In genomic region chr17:29053841-29054240, GRCm38 (mm10) we compare ENCODE assay signal across 9 mouse cellular contexts. TPM values are rescaled to one million over a fixed set of nuclear protein-coding genes. Genes with fewer than 3 reads are reported as not detected.
DNase-seq lines count a peak whose midpoint lies in the region; ATAC-seq and TF ChIP-seq lines count a peak whose summit lies in the region.
"Had no signal": no experiment of that assay in that cellular context is flagged by ENCODE, and none has a peak within 500 bp of the region (broad histone marks: within the 10 kb centered on the region; RNA-seq: fewer than 3 reads in every experiment).

No protein-coding gene starts in this region.

- no peak for DNase-seq in intestine, embryonic 14.5 days (ENCODE audit: low spot score)
- peak; percentile 77 for DNase-seq in gastrocnemius, postnatal 25 days
- DNase-seq in kidney, postnatal 0 days (ENCODE audit: low spot score): peak; percentile 73
- DNase-seq in ovary, postnatal 36 days (ENCODE audit: low spot score): peak; percentile 50
- DNase-seq in Muller cell, postnatal 12 days (ENCODE audit: inconsistent ontology term): no peak
- no peak for DNase-seq in layer of hippocampus, postnatal 10 days (ENCODE audit: low spot score in 2 of 2)
- DNase-seq in cerebellum, adult 11 months: no peak

- no peak for TF ChIP-seq CTCF in intestine, postnatal 0 days (IDR thresholded peaks at IDR 0.05; ENCODE audit: low read depth)
- TF ChIP-seq CTCF in kidney, postnatal 0 days (IDR thresholded peaks at IDR 0.05; ENCODE audit: low read depth): no peak

- H3K27me3 ChIP-seq in intestine, embryonic 14.5 days (replicated peaks; ENCODE audit: control insufficient read depth, insufficient read depth, low read length): no peaks in the 10 kb centered on the region
- no peaks in the 10 kb centered on the region for H3K27me3 ChIP-seq in intestine, postnatal 0 days (replicated peaks; ENCODE audit: control insufficient read depth, insufficient read depth, low read length)
- H3K27me3 ChIP-seq in kidney, postnatal 0 days (ENCODE audit: insufficient read depth, low read length): no peaks in the 10 kb centered on the region

- H3K36me3 ChIP-seq in intestine, embryonic 14.5 days (ENCODE audit: control insufficient read depth, insufficient read depth, low read length): no peaks in the 10 kb centered on the region
- H3K36me3 ChIP-seq in intestine, postnatal 0 days (ENCODE audit: control insufficient read depth, insufficient read depth): no peaks in the 10 kb centered on the region
- no peaks in the 10 kb centered on the region for H3K36me3 ChIP-seq in kidney, postnatal 0 days (ENCODE audit: insufficient read depth, low read length)

- no peak overlapping the region for H3K4me3 ChIP-seq in intestine, embryonic 14.5 days (ENCODE audit: low read depth, low read length)
- H3K4me3 ChIP-seq in intestine, postnatal 0 days (ENCODE audit: low read depth, low read length): no peak overlapping the region
- no peak overlapping the region for H3K4me3 ChIP-seq in kidney, postnatal 0 days (replicated peaks; ENCODE audit: low read depth, low read length)

- no peak for ATAC-seq in intestine, embryonic 14.5 days (replicated peaks; ENCODE audit: low FRiP score, low TSS enrichment, low read depth)
- no peak for ATAC-seq in intestine, postnatal 0 days
- ATAC-seq in kidney, postnatal 0 days (replicated peaks; ENCODE audit: low FRiP score, low read depth): no peak

- H3K4me1 ChIP-seq in intestine, embryonic 14.5 days (replicated peaks; ENCODE audit: control insufficient read depth, insufficient read depth, low read length): peaks cover 32% of the 10 kb centered on the region
- H3K4me1 ChIP-seq in intestine, postnatal 0 days (replicated peaks; ENCODE audit: control insufficient read depth, insufficient read depth, low read length): peaks cover 8% of the 10 kb centered on the region; the same call in 1 of the 2 replicates
- peaks cover 12% of the 10 kb centered on the region; the same call in 1 of the 2 replicates for H3K4me1 ChIP-seq in kidney, postnatal 0 days (replicated peaks; ENCODE audit: insufficient read depth, low read length)

- H3K27ac ChIP-seq in intestine, embryonic 14.5 days (ENCODE audit: low read depth): 0 out of 2 replicates have a peak overlapping the region, but pooled peaks have one; percentile 2
- H3K27ac ChIP-seq in intestine, postnatal 0 days (ENCODE audit: low read depth, low read length): no peak overlapping the region
- H3K27ac ChIP-seq in kidney, postnatal 0 days: no peak overlapping the region

- no peak overlapping the region for H3K9ac ChIP-seq in intestine, embryonic 14.5 days (ENCODE audit: low read length)
- H3K9ac ChIP-seq in intestine, postnatal 0 days (ENCODE audit: low read depth, low read length): no peak overlapping the region
- no peak overlapping the region for H3K9ac ChIP-seq in kidney, postnatal 0 days (ENCODE audit: low read depth, low read length)

- H3K9me3 ChIP-seq in intestine, embryonic 14.5 days (ENCODE audit: control insufficient read depth, low read length): no peaks in the 10 kb centered on the region
- no peaks in the 10 kb centered on the region for H3K9me3 ChIP-seq in intestine, postnatal 0 days (ENCODE audit: control insufficient read depth)
- no peaks in the 10 kb centered on the region for H3K9me3 ChIP-seq in kidney, postnatal 0 days (replicated peaks; ENCODE audit: low read length)
- H3K9me3 ChIP-seq: G1E had no signal

- WGBS in intestine, embryonic 14.5 days: 48% methylated on average over 7 of the region's 7 CpGs
- WGBS in intestine, postnatal 0 days: 17% methylated on average over 7 of the region's 7 CpGs
- 30% methylated on average over 7 of the region's 7 CpGs for WGBS in kidney, postnatal 0 days

- no peak overlapping the region for H3K4me2 ChIP-seq in intestine, embryonic 14.5 days (ENCODE audit: low read length)
- H3K4me2 ChIP-seq in intestine, postnatal 0 days (replicated peaks; ENCODE audit: low read depth): no peak overlapping the region; the same call in 1 of the 2 replicates
- H3K4me2 ChIP-seq in kidney, postnatal 0 days (ENCODE audit: low read length): no peak overlapping the region; the same call in 1 of the 2 replicates

RNA-seq across cellular contexts. Expression of gene Srsf3, which starts 21.4 kb away (rescaled TPM):
- 585 and 647 TPM in 2 replicates for polyA plus RNA-seq in intestine, embryonic 14.5 days (2014; fragmentation: Nextera tagmentation; extraction: Ambion mirVana)
- polyA plus RNA-seq in intestine, postnatal 0 days (2015; fragmentation: Nextera tagmentation; extraction: Ambion mirVana): 257 TPM in 2 replicates
- total RNA-seq in gastrocnemius, postnatal 25 days (2021): 10 to 100 TPM; 36.4 to 48.2 TPM
- polyA plus RNA-seq in kidney, postnatal 0 days (2015; fragmentation: Nextera tagmentation; extraction: Ambion mirVana): 456 and 496 TPM in 2 replicates
- 100 to 1,000 TPM; 179 to 207 TPM for total RNA-seq in layer of hippocampus, postnatal 10 days (2021)

RNA-seq across cellular contexts. Expression of gene Cdkn1a, which starts 36.9 kb away (rescaled TPM):
- polyA plus RNA-seq in intestine, embryonic 14.5 days (2014; fragmentation: Nextera tagmentation; extraction: Ambion mirVana): 55.5 and 75.7 TPM in 2 replicates
- polyA plus RNA-seq in intestine, postnatal 0 days (2015; fragmentation: Nextera tagmentation; extraction: Ambion mirVana): 74.9 and 88.3 TPM in 2 replicates
- total RNA-seq in gastrocnemius, postnatal 25 days (2021): 10 to 100 TPM; 30.4 to 42.0 TPM
- polyA plus RNA-seq in kidney, postnatal 0 days (2015; fragmentation: Nextera tagmentation; extraction: Ambion mirVana): 125 and 136 TPM in 2 replicates
- 10 to 100 TPM; 23.6 to 29.4 TPM for total RNA-seq in layer of hippocampus, postnatal 10 days (2021)

RNA-seq across cellular contexts. Expression of gene Stk38, which starts 46.0 kb away (rescaled TPM):
- polyA plus RNA-seq in intestine, embryonic 14.5 days (2014; fragmentation: Nextera tagmentation; extraction: Ambion mirVana): 91.6 and 108 TPM in 2 replicates
- polyA plus RNA-seq in intestine, postnatal 0 days (2015; fragmentation: Nextera tagmentation; extraction: Ambion mirVana): 51.5 and 59.5 TPM in 2 replicates
- total RNA-seq in gastrocnemius, postnatal 25 days (2021): 10 to 100 TPM; 25.2 to 26.4 TPM
- 58.8 and 66.9 TPM in 2 replicates for polyA plus RNA-seq in kidney, postnatal 0 days (2015; fragmentation: Nextera tagmentation; extraction: Ambion mirVana)
- 10 to 100 TPM; 55.9 to 63.8 TPM for total RNA-seq in layer of hippocampus, postnatal 10 days (2021)

Comparison
In these comparisons a context has a peak if more than half of its experiments do, and no peak if none do; other contexts are left out.
1. DNase-seq: peak in gastrocnemius, postnatal 25 days (single experiment), kidney, postnatal 0 days (single experiment) and ovary, postnatal 36 days (single experiment); none in intestine, embryonic 14.5 days (single experiment), Muller cell, postnatal 12 days (single experiment), layer of hippocampus, postnatal 10 days (0 of 2) and cerebellum, adult 11 months (single experiment).